Mouse (Mus musculus) embryonic stem cell, embryonic (primary cell): ENCODE results near the gene Csn1s1.

Experiments
- CTCF ChIA-PET, 4 experiments: fragments of 300-600 bp in 2 of 4; fragments of 350-600 bp in 2 of 4; sonication (Branson Sonifier 250); formaldehyde crosslinking; loops; one replicate each; lab custom pipeline; 2022; ENCODE audit warnings: inconsistent platforms in 2 of 4; lab: Charles Lee
- POLR2A ChIA-PET, 4 experiments: fragments of 300-600 bp in 2 of 4; fragments of 350-600 bp in 2 of 4; sonication (Branson Sonifier 250); formaldehyde crosslinking; loops; one replicate each; lab custom pipeline; 2022; ENCODE audit warnings: antibody characterized with exemption in 4 of 4, inconsistent platforms in 1 of 4; lab: Charles Lee

Gene Csn1s1

DNA sequence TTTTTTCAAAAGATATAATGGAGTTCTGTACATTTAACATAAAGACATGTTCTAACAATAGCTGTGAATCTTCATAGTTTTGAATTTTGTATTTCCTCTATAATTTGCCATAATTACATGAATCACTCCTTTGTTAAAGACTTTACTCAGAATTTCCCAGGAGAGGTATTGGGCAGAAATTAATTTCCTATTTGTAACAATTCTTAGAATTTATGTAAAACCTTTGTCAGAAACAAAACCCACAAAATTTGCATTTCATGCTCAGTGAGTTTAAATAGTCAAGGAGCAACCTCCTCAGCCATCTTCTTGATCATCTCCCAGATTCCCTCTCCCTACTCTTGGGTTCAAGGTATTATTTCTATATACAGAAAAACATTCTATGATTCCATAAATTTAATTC, at the start of gene Csn1s1:
Gene Csn1s1, plus strand, starts transcription at position 301 of the 400 bp plus-strand sequence.
- CTCF ChIA-PET = no interaction called here
- POLR2A ChIA-PET = no interaction called here

DNA sequence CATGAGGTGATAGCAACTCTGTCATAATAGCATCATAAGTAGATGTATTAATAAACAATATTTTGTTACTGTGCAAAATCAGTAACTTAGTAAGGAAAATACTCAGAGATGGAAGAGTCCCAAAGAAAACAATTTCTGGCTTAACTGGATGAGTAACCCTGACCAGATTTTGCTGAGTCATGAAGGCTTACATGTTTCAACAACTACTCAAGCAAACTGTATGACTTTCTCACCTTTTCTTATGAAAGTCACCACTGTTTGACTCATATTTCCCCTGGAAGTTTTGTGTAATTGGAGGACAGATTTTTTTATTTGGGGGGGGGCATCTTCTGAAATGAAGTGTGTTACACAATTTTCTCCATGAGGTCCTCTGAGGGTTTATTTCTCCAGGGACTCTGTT, 43.3 kb upstream of the Csn1s1 start:
- ChIA-PET POLR2A (no interaction called here), CTCF (no interaction called here)

DNA sequence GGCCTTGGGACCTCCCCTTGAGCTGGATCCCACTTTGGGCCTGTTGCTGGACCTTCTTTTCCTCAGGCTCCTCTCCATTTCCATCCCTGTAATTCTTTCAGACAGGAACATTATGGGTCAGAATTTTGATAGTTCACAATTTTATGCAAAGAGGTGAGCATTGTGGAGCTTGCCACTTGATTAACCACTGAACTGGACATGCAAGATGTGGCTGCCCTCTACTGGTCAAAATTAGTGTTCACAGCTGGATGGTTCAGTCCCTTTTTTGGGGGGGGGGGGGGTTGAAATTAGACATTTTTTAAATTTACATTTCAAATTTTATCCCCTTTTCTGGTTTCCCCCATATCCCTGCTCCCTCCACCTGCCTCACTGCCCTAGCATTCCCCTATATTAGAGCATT, 23.2 kb upstream of the Csn1s1 start:
- POLR2A ChIA-PET = no interaction called here
- CTCF ChIA-PET = interaction anchor here (0.6 to 1.0 kb wide), 12 partner anchors 11 to 1697 kb away, joined by 3 to 15 read pairs (median 4); no protein-coding TSS in a partner anchor

DNA sequence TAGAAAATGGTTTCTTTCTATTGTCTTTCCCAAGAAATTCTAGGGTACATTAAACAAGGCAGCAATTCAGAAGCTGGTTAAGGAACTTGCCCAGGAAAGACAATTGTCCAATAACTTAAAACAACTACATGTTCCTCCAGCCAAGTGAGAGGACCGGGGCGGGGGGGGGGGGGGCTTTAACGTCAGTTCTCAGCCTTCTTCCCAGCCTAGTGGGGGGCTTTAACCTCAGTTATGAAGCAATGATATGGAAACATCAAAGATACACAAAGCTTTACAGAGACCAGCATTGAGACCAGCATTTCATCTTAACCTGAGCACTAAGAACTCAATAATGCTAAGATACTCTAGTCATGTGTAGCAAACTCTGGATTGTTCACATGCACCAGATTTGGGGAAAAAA, 33.5 kb downstream of the Csn1s1 start, which contains the start of gene Csn2:
Gene Csn2, minus strand, starts transcription at position 101 of the 400 bp plus-strand sequence.
- CTCF ChIA-PET = no interaction called here
- POLR2A ChIA-PET = no interaction called here

DNA sequence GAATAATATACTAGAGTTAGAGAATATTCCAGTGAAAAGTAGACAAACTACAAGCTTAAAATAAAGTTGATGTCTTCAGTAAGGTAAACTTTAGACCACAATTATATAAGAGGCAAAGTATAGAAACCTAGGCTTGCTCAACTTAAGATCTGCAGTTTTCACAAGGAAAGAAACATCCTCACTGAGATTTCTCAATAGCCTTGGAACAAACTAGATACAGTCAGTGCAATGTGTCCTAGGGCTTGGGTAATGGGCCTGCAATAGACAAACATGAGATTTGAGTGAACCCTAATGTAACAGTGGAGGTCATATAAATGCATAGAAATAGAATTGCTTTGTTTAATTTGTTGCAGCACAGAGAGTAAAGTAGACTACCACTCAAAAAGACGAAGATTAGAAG, 39.9 kb downstream of the Csn1s1 start:
- POLR2A ChIA-PET = no interaction called here
- CTCF ChIA-PET = no interaction called here
